Mouse (Mus musculus) testis, postnatal 14 days (tissue): Measurements from ENCODE around the gene Frmpd3.
"Not testable (repeated sequence)": the region's sequence is repeated elsewhere in the genome, so short reads cannot be mapped to it uniquely, and the experiment has no call there.

Experiments
- DNase-seq: peaks from one replicate; pipeline ENCODE4 v3.0.0; 2021; ENCODE audit warnings: low spot score

The Frmpd3 gene

GRCm38 (mm10) chrX:140341656-140342392, at the start of gene Frmpd3:
Gene Frmpd3 (plus strand): TSS chrX:140342263.
- DNase-seq, result no peak

GRCm38 (mm10) chrX:140303731-140304130, 38.3 kb upstream of the Frmpd3 start:
- DNase-seq, result no peak

GRCm38 (mm10) chrX:140305652-140306051, 36.4 kb upstream of the Frmpd3 start:
- DNase-seq, result no peak

GRCm38 (mm10) chrX:140317931-140318330, 24.1 kb upstream of the Frmpd3 start:
- no peak for DNase-seq

GRCm38 (mm10) chrX:140319131-140319530, 22.9 kb upstream of the Frmpd3 start:
- no peak for DNase-seq

- DNase-seq, result not testable (repeated sequence)
Observed at GRCm38 (mm10) chrX:140320671-140321070, 21.4 kb upstream of the Frmpd3 start.

GRCm38 (mm10) chrX:140342393-140343163, 515 bp downstream of the Frmpd3 start:
- DNase-seq, result no peak

GRCm38 (mm10) chrX:140375628-140376027, 33.6 kb downstream of the Frmpd3 start:
- DNase-seq, result no peak

- no peak for DNase-seq
Observed at GRCm38 (mm10) chrX:140399986-140400385, 57.9 kb downstream of the Frmpd3 start.

- no peak for DNase-seq
Observed at GRCm38 (mm10) chrX:140402904-140403303, 60.8 kb downstream of the Frmpd3 start.

- DNase-seq, result no peak
Observed at GRCm38 (mm10) chrX:140406079-140406478, 64.0 kb downstream of the Frmpd3 start.

- DNase-seq, result no peak
Observed at GRCm38 (mm10) chrX:140406501-140406900, 64.4 kb downstream of the Frmpd3 start.

- no peak for DNase-seq
Observed at GRCm38 (mm10) chrX:140407593-140407992, 65.5 kb downstream of the Frmpd3 start.

GRCm38 (mm10) chrX:140418467-140418866, 76.4 kb downstream of the Frmpd3 start:
- no peak for DNase-seq

- no peak for DNase-seq
Observed at GRCm38 (mm10) chrX:140427124-140427523, 85.1 kb downstream of the Frmpd3 start.

- DNase-seq, result no peak
Observed at GRCm38 (mm10) chrX:140428252-140428651, 86.2 kb downstream of the Frmpd3 start.

GRCm38 (mm10) chrX:140429985-140430384, 87.9 kb downstream of the Frmpd3 start:
- no peak for DNase-seq

- no peak for DNase-seq
Observed at GRCm38 (mm10) chrX:140430506-140430905, 88.4 kb downstream of the Frmpd3 start.

- no peak for DNase-seq
Observed at GRCm38 (mm10) chrX:140431981-140432380, 89.9 kb downstream of the Frmpd3 start.

GRCm38 (mm10) chrX:140432786-140433185, 90.7 kb downstream of the Frmpd3 start:
- no peak for DNase-seq

- no peak for DNase-seq
Observed at GRCm38 (mm10) chrX:140437906-140438305, 95.8 kb downstream of the Frmpd3 start.

GRCm38 (mm10) chrX:140445551-140445950, 103.5 kb downstream of the Frmpd3 start:
- no peak for DNase-seq

- no peak for DNase-seq
Observed at GRCm38 (mm10) chrX:140450071-140450470, 108.0 kb downstream of the Frmpd3 start.
